Mouse (Mus musculus) stomach, postnatal 0 days (tissue): ENCODE data around the gene Tcf20.

ENCODE experiments used
- CTCF ChIP-seq: IDR thresholded peaks from 2 replicates; pipeline ENCODE4 v1.5.1; 2016; ENCODE audit warnings: antibody characterized with exemption, low read depth, mild to moderate bottlenecking, moderate library complexity
- EP300 ChIP-seq: optimal IDR thresholded peaks from 2 replicates; pipeline ENCODE3; 2016; ENCODE audit warnings: antibody characterized with exemption

GRCm38 (mm10) chr15:83025041-83025760, 37.5 kb upstream of the Tcf20 start:
- TF ChIP-seq CTCF (no peak), EP300 (no peak)
